In the genomic region with DNA sequence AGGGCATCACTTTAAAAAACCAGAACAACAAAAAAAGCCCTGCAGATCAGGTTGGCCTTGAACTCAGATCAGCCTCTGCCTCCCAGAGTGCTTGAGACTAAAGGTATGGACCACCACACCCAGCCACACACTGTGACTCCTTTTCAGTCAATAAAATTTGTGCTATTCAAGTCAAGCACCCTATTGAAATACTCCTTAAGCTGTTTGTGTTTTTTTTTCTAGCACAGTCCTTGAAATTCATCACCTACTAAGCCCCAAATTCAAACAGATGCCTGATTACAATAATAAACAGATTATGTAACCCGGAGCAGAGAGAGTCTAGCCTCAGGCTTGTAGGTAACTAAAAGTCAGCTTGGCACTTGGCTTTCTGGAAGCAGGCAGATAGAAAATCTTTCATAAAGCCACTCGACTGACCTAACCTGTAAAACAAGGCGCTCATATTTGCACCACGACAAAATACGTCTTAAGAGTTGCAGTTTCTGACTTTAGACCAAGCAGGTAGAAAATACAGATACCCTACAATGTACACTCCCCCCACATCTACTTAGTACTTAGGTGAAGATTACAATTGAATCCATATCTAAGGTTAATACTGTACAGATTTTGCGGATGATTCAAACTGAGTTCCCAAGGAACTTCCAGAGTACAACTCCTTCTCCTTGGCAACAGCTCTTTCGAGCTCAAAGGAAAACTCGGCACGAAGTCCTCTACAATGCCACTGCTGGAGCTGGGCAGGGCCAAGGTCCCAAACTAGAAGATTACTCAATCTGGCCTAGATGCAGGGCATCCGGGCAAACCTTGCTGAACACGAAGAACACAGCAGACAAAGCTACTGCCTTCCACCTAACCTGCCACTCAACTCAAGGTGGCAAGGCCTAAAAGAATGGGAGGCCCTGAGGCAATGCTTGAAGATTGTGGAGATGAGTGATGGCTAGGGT, we compare ENCODE assay signal across 8 mouse cellular contexts. TPM values are rescaled to one million over a fixed set of nuclear protein-coding genes. Genes with fewer than 3 reads are reported as not detected.
A peak's percentile ranks its signal among the peaks of the same experiment; 100 is the strongest.
DNase-seq lines count a peak whose midpoint lies in the region; ATAC-seq and TF ChIP-seq lines count a peak whose summit lies in the region.

No protein-coding gene starts in this region.

- no peaks in the 10 kb centered on the region for H3K9me3 ChIP-seq in embryonic facial prominence, embryonic 15.5 days (replicated peaks)

- peak overlapping the region; percentile 70; the same call in 1 of the 2 replicates for H3K4me2 ChIP-seq in embryonic facial prominence, embryonic 15.5 days (replicated peaks)
- peak overlapping the region; percentile 99 for H3K4me2 ChIP-seq in myocyte (ENCODE audit: low read depth)

- no peaks in the 10 kb centered on the region for H3K27me3 ChIP-seq in embryonic facial prominence, embryonic 15.5 days
- no peaks in the 10 kb centered on the region for H3K27me3 ChIP-seq in kidney, adult 2 months (replicated peaks; ENCODE audit: control insufficient read depth, insufficient read depth, low read length)
- no peaks in the 10 kb centered on the region for H3K27me3 ChIP-seq in myocyte (ENCODE audit: control insufficient read depth, insufficient read depth, insufficient read length)

- no peak for ATAC-seq in embryonic facial prominence, embryonic 15.5 days (ENCODE audit: insufficient number of reproducible peaks, low FRiP score, low TSS enrichment, low read depth)

- TF ChIP-seq POLR2A in kidney, adult 2 months (IDR thresholded peaks at IDR 0.05; ENCODE audit: low read depth, low read length): no peak
- TF ChIP-seq POLR2A in myocyte (IDR thresholded peaks at IDR 0.05; ENCODE audit: insufficient read length, low read depth): no peak

- H3K4me3 ChIP-seq in embryonic facial prominence, embryonic 15.5 days (replicated peaks): no peak overlapping the region
- no peak overlapping the region for H3K4me3 ChIP-seq in kidney, adult 2 months (ENCODE audit: insufficient read depth, low read depth, low read length)
- H3K4me3 ChIP-seq in myocyte: peak overlapping the region; percentile 98

- peaks cover 20% of the 10 kb centered on the region for H3K36me3 ChIP-seq in embryonic facial prominence, embryonic 15.5 days
- peaks cover 7% of the 10 kb centered on the region for H3K36me3 ChIP-seq in kidney, adult 2 months (ENCODE audit: control insufficient read depth, insufficient read depth, low read length)
- peaks cover 37% of the 10 kb centered on the region for H3K36me3 ChIP-seq in myocyte (ENCODE audit: control insufficient read depth, insufficient read depth)

- peaks cover 36% of the 10 kb centered on the region for H3K4me1 ChIP-seq in embryonic facial prominence, embryonic 15.5 days
- peaks cover 25% of the 10 kb centered on the region for H3K4me1 ChIP-seq in kidney, adult 2 months (ENCODE audit: control insufficient read depth, insufficient read depth, low read length)

- H3K9ac ChIP-seq in embryonic facial prominence, embryonic 15.5 days: no peak overlapping the region

- TF ChIP-seq CTCF in kidney, adult 2 months (conservative IDR thresholded peaks at IDR 0.05; ENCODE audit: insufficient read depth, insufficient read length, low read depth, low read length): no peak

- DNase-seq in ovary, postnatal 36 days (ENCODE audit: low spot score): peak; percentile 23
- no peak for DNase-seq in ovary, postnatal 14 days (ENCODE audit: low spot score)
- peak; percentile 88 for DNase-seq in kidney, adult 2 months
- no peak for DNase-seq in thymus, postnatal 0 days (ENCODE audit: low spot score)
- no peak for DNase-seq in urinary bladder, adult 2 months (ENCODE audit: low spot score)
- no peak for DNase-seq in right cerebral cortex, postnatal 25 days

- no peak overlapping the region for H3K27ac ChIP-seq in embryonic facial prominence, embryonic 15.5 days (replicated peaks)
- peak overlapping the region; percentile 27; the same call in 1 of the 2 replicates for H3K27ac ChIP-seq in kidney, adult 2 months (ENCODE audit: insufficient read depth, low read depth, low read length)

- WGBS in embryonic facial prominence, embryonic 15.5 days: 62% methylated on average over 11 of the region's 11 CpGs
- WGBS in kidney, adult 2 months: 62% methylated on average over 11 of the region's 11 CpGs

- no peak overlapping the region for H3ac ChIP-seq in myocyte (ENCODE audit: control insufficient read depth, insufficient read length)

- H3K79me2 ChIP-seq in myocyte (ENCODE audit: control insufficient read depth, insufficient read depth): peaks cover 58% of the 10 kb centered on the region

TF ChIP-seq in myocyte, 11 proteins besides CTCF, POLR2A, EP300 and RAD21:
- TF ChIP-seq USF1 (IDR thresholded peaks at IDR 0.05; ENCODE audit: low read depth): no peak
- no peak for TF ChIP-seq TCF12 (IDR thresholded peaks at IDR 0.05; ENCODE audit: insufficient read depth, poor library complexity, severe bottlenecking)
- no peak for TF ChIP-seq CEBPB (IDR thresholded peaks at IDR 0.05; ENCODE audit: insufficient read depth, poor library complexity, severe bottlenecking)
- TF ChIP-seq TCF3 (IDR thresholded peaks at IDR 0.05; ENCODE audit: insufficient read length, low read depth): no peak
- no peak for TF ChIP-seq REST (IDR thresholded peaks at IDR 0.05; ENCODE audit: insufficient read depth, insufficient read length)
- TF ChIP-seq SRF (IDR thresholded peaks at IDR 0.05; ENCODE audit: control insufficient read depth, insufficient read length, low read depth): no peak
- TF ChIP-seq MYOG (IDR thresholded peaks at IDR 0.05; ENCODE audit: control insufficient read depth in 1 of 3, insufficient read depth in 1 of 3, insufficient read length in 2 of 3, low read depth in 2 of 3): no peak
- no peak for TF ChIP-seq POLR2AphosphoS2 (IDR thresholded peaks at IDR 0.05; ENCODE audit: insufficient read length, low read depth)
- no peak for TF ChIP-seq MYOD1 (IDR thresholded peaks at IDR 0.05; ENCODE audit: control insufficient read depth in 1 of 3, insufficient read length in 2 of 3, low read depth in 2 of 3)
- TF ChIP-seq MAX (IDR thresholded peaks at IDR 0.05; ENCODE audit: low read depth): no peak
- TF ChIP-seq E2F4 (IDR thresholded peaks at IDR 0.05; ENCODE audit: insufficient read depth): no peak
TF ChIP-seq in myocyte: peak in this region for 0.

RNA-seq across cellular contexts. Expression of a gene that starts 3.1 kb away (rescaled TPM):
- 342 and 372 TPM in 2 replicates for polyA plus RNA-seq in embryonic facial prominence, embryonic 15.5 days (2015; fragmentation: Nextera tagmentation; extraction: Ambion mirVana)
- 116 and 186 TPM in 2 replicates for polyA plus RNA-seq in kidney, adult 2 months (2012; rRNA removed)
- 203 TPM for polyA plus RNA-seq in myocyte (2012; fragmentation: generic; extraction: Trizol)
- polyA plus RNA-seq in thymus, postnatal 0 days (2015; fragmentation: Nextera tagmentation; extraction: Ambion mirVana): 316 and 328 TPM in 2 replicates
- polyA plus RNA-seq in urinary bladder, adult 2 months (2012; rRNA removed): 171 and 185 TPM in 2 replicates

Comparison
In these comparisons a context has a peak if more than half of its experiments do, and no peak if none do; other contexts are left out.
1. DNase-seq: peak in ovary, postnatal 36 days (single experiment) and kidney, adult 2 months (single experiment); none in ovary, postnatal 14 days (single experiment), thymus, postnatal 0 days (single experiment), urinary bladder, adult 2 months (single experiment) and right cerebral cortex, postnatal 25 days (single experiment).